Mouse (Mus musculus) heart, postnatal 14 days (tissue): Measurements from ENCODE around the gene Zswim5. TPM values are rescaled to one million over a fixed set of nuclear protein-coding genes. Genes with fewer than 3 reads are reported as not detected.

Source experiments
- total RNA-seq, 2 experiments: library from RNA; stranded (reverse); gene quantifications; 2 replicates each; pipeline ENCODE4 v1.2.3; 2021

The Zswim5 gene
- total RNA-seq, 2 experiments from 2014 or later, result 1.1 to 1.6 TPM

Other genes starting within 250 kb of the Zswim5 start
- 10 to 100 TPM; 30.3 to 34.8 TPM for gene Nasp, start 249.4 kb upstream of the Zswim5 start, total RNA-seq
- 100 to 1,000 TPM; 315 to 333 TPM for gene Akr1a1, start 225.7 kb upstream of the Zswim5 start, total RNA-seq
- 100 to 1,000 TPM; 392 to 403 TPM for gene Prdx1, start 191.8 kb upstream of the Zswim5 start, total RNA-seq
- 10 to 100 TPM; 39.9 to 42.3 TPM for gene Mmachc, start 169.0 kb upstream of the Zswim5 start, total RNA-seq
- gene Ccdc163, start 168.9 kb upstream of the Zswim5 start, total RNA-seq, result 1 to 10 TPM; 6.8 to 9.3 TPM
- 1 to 10 TPM; 1.7 to 2.7 TPM for gene Tesk2, start 156.4 kb upstream of the Zswim5 start, total RNA-seq
- 1 to 10 TPM; 8.6 to 9.3 TPM for gene Toe1, start 69.7 kb upstream of the Zswim5 start, total RNA-seq
- under 1 TPM; 0.88 to 0.96 TPM for gene Mutyh, start 69.7 kb upstream of the Zswim5 start, total RNA-seq
- gene Hpdl, start 55.7 kb upstream of the Zswim5 start, total RNA-seq, result 1 to 10 TPM; 3.2 to 3.6 TPM
- gene Urod, start 117.0 kb downstream of the Zswim5 start, total RNA-seq, result 100 to 1,000 TPM in 1 of 2 experiments, 10 to 100 TPM in 1; 92.7 to 106 TPM
- gene Hectd3, start 117.9 kb downstream of the Zswim5 start, total RNA-seq, result 10 to 100 TPM; 18.6 to 18.9 TPM
- gene Eif2b3, start 142.0 kb downstream of the Zswim5 start, total RNA-seq, result 10 to 100 TPM; 14.9 to 15.5 TPM
- 1 to 10 TPM; 1.5 to 1.7 TPM for gene Ptch2, start 218.7 kb downstream of the Zswim5 start, total RNA-seq
- gene Btbd19, start 248.3 kb downstream of the Zswim5 start, total RNA-seq, result 1 to 10 TPM; 3.3 to 5.5 TPM
- gene Tctex1d4, start 249.4 kb downstream of the Zswim5 start, total RNA-seq, result not detected